Comparison of ENCODE assay signal across 8 mouse cellular contexts in genomic region chr8:120588908-120589771, GRCm38 (mm10). TPM values are rescaled to one million over a fixed set of nuclear protein-coding genes. Genes with fewer than 3 reads are reported as not detected.
A peak's percentile ranks its signal among the peaks of the same experiment; 100 is the strongest.
DNase-seq lines count a peak whose midpoint lies in the region; ATAC-seq and TF ChIP-seq lines count a peak whose summit lies in the region.

TSS of gene Gins2 (minus strand) at chr8:120589304.

- TF ChIP-seq POLR2A in brain, embryonic 14.5 days (IDR thresholded peaks at IDR 0.05; ENCODE audit: borderline replicate concordance, extremely low read depth, insufficient read depth, insufficient read length, poor library complexity, severe bottlenecking) = no peak
- TF ChIP-seq POLR2A in liver, adult 2 months (IDR thresholded peaks at IDR 0.05; ENCODE audit: extremely low read depth, insufficient read depth, low read length) = 0 out of 2 replicates have a peak, but pooled peaks have one; percentile 6
- TF ChIP-seq POLR2A in myocyte (IDR thresholded peaks at IDR 0.05; ENCODE audit: insufficient read length, low read depth) = peak; percentile 65

- H3K79me3 ChIP-seq in C2C12 (ENCODE audit: low read depth) = peaks cover 8% of the 10 kb centered on the region

- peaks cover 43% of the 10 kb centered on the region for H3K4me1 ChIP-seq in erythroblast, embryonic 14.5 days (ENCODE audit: control insufficient read depth)
- H3K4me1 ChIP-seq in heart, embryonic 11.5 days (ENCODE audit: control insufficient read depth, insufficient read depth, low read length) = peaks cover 18% of the 10 kb centered on the region
- H3K4me1 ChIP-seq in kidney, embryonic 16.5 days (ENCODE audit: insufficient read depth, low read length) = peaks cover 21% of the 10 kb centered on the region
- H3K4me1 ChIP-seq in liver, adult 2 months (ENCODE audit: control insufficient read depth, insufficient read depth, low read length) = 0 out of 2 replicates have a peak, but pooled peaks cover 1% of the 10 kb centered on the region

- DNase-seq in brain, embryonic 14.5 days (ENCODE audit: low read depth) = peak; percentile 100
- peak; percentile 96 for DNase-seq in liver, adult 2 months (ENCODE audit: extremely low read depth, low read depth, low spot score)
- peak; percentile 98 for DNase-seq in splenic B cell, adult 2 months (ENCODE audit: low read depth, low spot score)

- no peak for TF ChIP-seq CTCF in C2C12 (IDR thresholded peaks at IDR 0.05; ENCODE audit: control insufficient read depth, insufficient read depth, insufficient read length)
- no peak for TF ChIP-seq CTCF in brain, embryonic 14.5 days (IDR thresholded peaks at IDR 0.05; ENCODE audit: borderline replicate concordance, extremely low read depth, insufficient read depth, insufficient read length)
- no peak for TF ChIP-seq CTCF in liver, adult 2 months (IDR thresholded peaks at IDR 0.05; ENCODE audit: low read depth, low read length)

- under 1% methylated on average over 67 of the region's 67 CpGs for WGBS in heart, embryonic 11.5 days (ENCODE audit: insufficient replicate concordance)
- under 1% methylated on average over 67 of the region's 67 CpGs for WGBS in kidney, embryonic 16.5 days
- WGBS in liver, adult 2 months = under 1% methylated on average over 67 of the region's 67 CpGs

- H3K9ac ChIP-seq in heart, embryonic 11.5 days (ENCODE audit: low read depth, low read length) = peak within 1 kb of the TSS; percentile 88
- peak within 1 kb of the TSS; percentile 78 for H3K9ac ChIP-seq in kidney, embryonic 16.5 days (replicated peaks; ENCODE audit: low read length)
- peak within 1 kb of the TSS; percentile 55 for H3K9ac ChIP-seq in liver, adult 2 months (ENCODE audit: low read depth, low read length)

- H3K27ac ChIP-seq in heart, embryonic 11.5 days (ENCODE audit: low read depth, low read length) = peak within 1 kb of the TSS; percentile 62
- peak within 1 kb of the TSS; percentile 64 for H3K27ac ChIP-seq in kidney, embryonic 16.5 days (ENCODE audit: low read length)
- H3K27ac ChIP-seq in liver, adult 2 months (replicated peaks; ENCODE audit: insufficient read depth, low read depth, low read length) = no peak within 1 kb of the TSS

- no peaks in the 10 kb centered on the region for H3K27me3 ChIP-seq in C2C12 (ENCODE audit: control insufficient read depth, insufficient read depth, insufficient read length)
- no peaks in the 10 kb centered on the region; the same call in 1 of the 2 replicates for H3K27me3 ChIP-seq in erythroblast, embryonic 14.5 days (ENCODE audit: control insufficient read depth)
- H3K27me3 ChIP-seq in heart, embryonic 11.5 days (ENCODE audit: control insufficient read depth, insufficient read depth, low read length) = no peaks in the 10 kb centered on the region
- no peaks in the 10 kb centered on the region for H3K27me3 ChIP-seq in kidney, embryonic 16.5 days (ENCODE audit: insufficient read depth, low read length)
- no peaks in the 10 kb centered on the region for H3K27me3 ChIP-seq in liver, adult 2 months (ENCODE audit: control insufficient read depth, insufficient read depth, low read length)
- peaks cover 7% of the 10 kb centered on the region for H3K27me3 ChIP-seq in myocyte (ENCODE audit: control insufficient read depth, insufficient read depth, insufficient read length)
- H3K27me3 ChIP-seq in splenic B cell, adult 2 months (ENCODE audit: control insufficient read depth, insufficient read depth, low read length, poor library complexity, severe bottlenecking) = no peaks in the 10 kb centered on the region

- H3K36me3 ChIP-seq in C2C12 (ENCODE audit: control insufficient read depth, insufficient read depth) = peaks cover 22% of the 10 kb centered on the region
- peaks cover 35% of the 10 kb centered on the region for H3K36me3 ChIP-seq in erythroblast, embryonic 14.5 days (ENCODE audit: control insufficient read depth)
- H3K36me3 ChIP-seq in heart, embryonic 11.5 days (ENCODE audit: control insufficient read depth, insufficient read depth, low read length) = peaks cover 13% of the 10 kb centered on the region
- H3K36me3 ChIP-seq in kidney, embryonic 16.5 days (ENCODE audit: insufficient read depth, low read length) = peaks cover 10% of the 10 kb centered on the region; the same call in 1 of the 2 replicates
- no peaks in the 10 kb centered on the region for H3K36me3 ChIP-seq in liver, adult 2 months (ENCODE audit: control insufficient read depth, insufficient read depth, low read length)
- H3K36me3 ChIP-seq in myocyte (ENCODE audit: control insufficient read depth, insufficient read depth) = no peaks in the 10 kb centered on the region
- no peaks in the 10 kb centered on the region for H3K36me3 ChIP-seq in splenic B cell, adult 2 months (ENCODE audit: control insufficient read depth, insufficient read depth, low read length, poor library complexity, severe bottlenecking)

- H3K79me2 ChIP-seq in C2C12 (ENCODE audit: control insufficient read depth, insufficient read depth) = peaks cover 26% of the 10 kb centered on the region
- H3K79me2 ChIP-seq in liver, adult 2 months (ENCODE audit: control insufficient read depth, insufficient read depth, low read length) = no peaks in the 10 kb centered on the region
- peaks cover 5% of the 10 kb centered on the region for H3K79me2 ChIP-seq in myocyte (ENCODE audit: control insufficient read depth, insufficient read depth)

- ATAC-seq in heart, embryonic 11.5 days (replicated peaks; ENCODE audit: insufficient number of reproducible peaks, low FRiP score, low TSS enrichment) = peak; percentile 98
- ATAC-seq in kidney, embryonic 16.5 days (ENCODE audit: low FRiP score, low TSS enrichment) = peak; percentile 99

- H3K4me3 ChIP-seq in C2C12 (ENCODE audit: insufficient read depth, poor library complexity, severe bottlenecking) (peak within 1 kb of the TSS; percentile 79), myocyte (peak within 1 kb of the TSS; percentile 31)
- peak within 1 kb of the TSS; percentile 97 for H3K4me3 ChIP-seq in erythroblast, embryonic 14.5 days (replicated peaks)
- peak within 1 kb of the TSS; percentile 83 for H3K4me3 ChIP-seq in heart, embryonic 11.5 days (ENCODE audit: low read depth, low read length)
- H3K4me3 ChIP-seq in kidney, embryonic 16.5 days (ENCODE audit: low read length) = peak within 1 kb of the TSS; percentile 69
- H3K4me3 ChIP-seq in liver, adult 2 months (ENCODE audit: insufficient read depth, low read depth, low read length) = peak within 1 kb of the TSS; percentile 60

- no peaks in the 10 kb centered on the region for H3K9me3 ChIP-seq in erythroblast, embryonic 14.5 days (ENCODE audit: control insufficient read depth, low read length)
- no peaks in the 10 kb centered on the region for H3K9me3 ChIP-seq in heart, embryonic 11.5 days (replicated peaks; ENCODE audit: control insufficient read depth, low read length)
- no peaks in the 10 kb centered on the region for H3K9me3 ChIP-seq in kidney, embryonic 16.5 days (ENCODE audit: low read length)

- H3ac ChIP-seq in C2C12 (ENCODE audit: control insufficient read depth, insufficient read length, low read depth) = peak within 1 kb of the TSS; percentile 86
- peak within 1 kb of the TSS; percentile 0 for H3ac ChIP-seq in myocyte (ENCODE audit: control insufficient read depth, insufficient read length)

- H3K4me2 ChIP-seq in heart, embryonic 11.5 days = peak within 1 kb of the TSS; percentile 96
- H3K4me2 ChIP-seq in kidney, embryonic 16.5 days (replicated peaks; ENCODE audit: low read depth, low read length) = peak within 1 kb of the TSS; percentile 76
- H3K4me2 ChIP-seq in myocyte (ENCODE audit: low read depth) = peak within 1 kb of the TSS; percentile 97

TF ChIP-seq in C2C12, 6 proteins besides CTCF, POLR2A, EP300 and RAD21:
- TF ChIP-seq MAX (IDR thresholded peaks at IDR 0.05) (peak; percentile 38), CEBPB (IDR thresholded peaks at IDR 0.05; ENCODE audit: low read depth) (no peak)

TF ChIP-seq in myocyte, 11 proteins besides CTCF, POLR2A, EP300 and RAD21:
- TF ChIP-seq POLR2AphosphoS2 (IDR thresholded peaks at IDR 0.05; ENCODE audit: insufficient read length, low read depth) = no peak
- TF ChIP-seq E2F4 (IDR thresholded peaks at IDR 0.05; ENCODE audit: insufficient read depth) = peak; percentile 93
- TF ChIP-seq MYOD1 (IDR thresholded peaks at IDR 0.05; ENCODE audit: control insufficient read depth in 1 of 3, insufficient read length in 2 of 3, low read depth in 2 of 3) = no peak
- TF ChIP-seq MAX (IDR thresholded peaks at IDR 0.05; ENCODE audit: low read depth) = no peak
- no peak for TF ChIP-seq CEBPB (IDR thresholded peaks at IDR 0.05; ENCODE audit: insufficient read depth, poor library complexity, severe bottlenecking)
- no peak for TF ChIP-seq REST (IDR thresholded peaks at IDR 0.05; ENCODE audit: insufficient read depth, insufficient read length)
- TF ChIP-seq SRF (IDR thresholded peaks at IDR 0.05; ENCODE audit: control insufficient read depth, insufficient read length, low read depth) = peak; percentile 95
- no peak for TF ChIP-seq TCF3 (IDR thresholded peaks at IDR 0.05; ENCODE audit: insufficient read length, low read depth)

RNA-seq across cellular contexts. Expression of gene Gins2, which starts in this region (rescaled TPM):
- polyA plus RNA-seq in C2C12 (2012; fragmentation: generic; extraction: Trizol) (69.8 TPM), myocyte (2012; fragmentation: generic; extraction: Trizol) (11.2 TPM)
- 22.9 and 37.8 TPM in 2 replicates for polyA plus RNA-seq in brain, embryonic 14.5 days (2012; rRNA removed)
- polyA plus RNA-seq in erythroblast, embryonic 14.5 days (2012) = 8.6 and 17.1 TPM in 2 replicates
- 81.8 and 82.7 TPM in 2 replicates for polyA plus RNA-seq in heart, embryonic 11.5 days (2014; fragmentation: Nextera tagmentation; extraction: Ambion mirVana)
- 114 and 117 TPM in 2 replicates for polyA plus RNA-seq in kidney, embryonic 16.5 days (2015; fragmentation: Nextera tagmentation; extraction: Ambion mirVana)
- 0.37 and 2.3 TPM in 2 replicates for total RNA-seq in liver, adult 2 months (2014; rRNA removed)
- polyA plus RNA-seq in liver, adult 2 months (2012; rRNA removed) = 1.9 TPM in 2 replicates

Comparison
In these comparisons a context has a peak if more than half of its experiments do, and no peak if none do; other contexts are left out.
1. H3K4me3 ChIP-seq: peak in every context shown above with its lines; median percentile 97 in erythroblast, embryonic 14.5 days; 83 in heart, embryonic 11.5 days; 79 in C2C12; 69 in kidney, embryonic 16.5 days; 60 in liver, adult 2 months; 31 in myocyte.